Mouse (Mus musculus): Measurements from ENCODE around the gene Als2. TPM values are rescaled to one million over a fixed set of nuclear protein-coding genes. Genes with fewer than 3 reads are reported as not detected.
A peak's percentile ranks its signal among the peaks of the same experiment; 100 is the strongest.

The Als2 gene
- polyA plus RNA-seq (2016; fragmentation: Nextera tagmentation; extraction: Ambion mirVana) = 17.5 and 18.0 TPM in 2 replicates

- Histone ChIP-seq H3K36me3 (no peaks in the 10 kb centered on the region), H3K4me3 (peak within 1 kb of the TSS; percentile 90), H3K27ac (peak within 1 kb of the TSS; percentile 92), H3K9me3 (0 out of 2 replicates have a peak, but pooled peaks cover 2% of the 10 kb centered on the region), H3K27me3 (ENCODE audit: insufficient read depth, poor library complexity, severe bottlenecking) (no peaks in the 10 kb centered on the region), H3K4me1 (replicated peaks) (peaks cover 17% of the 10 kb centered on the region; the same call in 1 of the 2 replicates)
- WGBS = under 1% methylated on average over 58 of the region's 58 CpGs
- DNase-seq (ENCODE audit: low spot score) = peak; percentile 99
Measured at GRCm38 (mm10) chr1:59236856-59237441, at the start of gene Als2. Als2 (minus strand) TSS chr1:59237231.

- Histone ChIP-seq H3K9me3 (no peaks in the 10 kb centered on the region), H3K36me3 (no peaks in the 10 kb centered on the region), H3K27ac (no peak overlapping the region), H3K4me3 (no peak overlapping the region), H3K27me3 (ENCODE audit: insufficient read depth, poor library complexity, severe bottlenecking) (no peaks in the 10 kb centered on the region), H3K4me1 (replicated peaks) (peaks cover 10% of the 10 kb centered on the region)
- 80% methylated on average over 13 of the region's 13 CpGs for WGBS
- no peak for DNase-seq (ENCODE audit: low spot score)
Measured at GRCm38 (mm10) chr1:59286316-59286850, 49.4 kb upstream of the Als2 start.

- Histone ChIP-seq H3K9me3 (no peaks in the 10 kb centered on the region), H3K27me3 (ENCODE audit: insufficient read depth, poor library complexity, severe bottlenecking) (no peaks in the 10 kb centered on the region), H3K36me3 (no peaks in the 10 kb centered on the region), H3K4me3 (no peak overlapping the region), H3K4me1 (replicated peaks) (peaks cover 8% of the 10 kb centered on the region), H3K27ac (no peak overlapping the region)
- DNase-seq (ENCODE audit: low spot score) = no peak
- WGBS = 92% methylated on average over 5 of the region's 5 CpGs
Measured at GRCm38 (mm10) chr1:59285880-59286279, 48.8 kb upstream of the Als2 start.

GRCm38 (mm10) chr1:59272189-59272588, 35.2 kb upstream of the Als2 start:
- 57% methylated on average over 3 of the region's 3 CpGs for WGBS

GRCm38 (mm10) chr1:59269951-59270689, 33.1 kb upstream of the Als2 start:
- 51% methylated on average over 20 of the region's 20 CpGs for WGBS
- no peak overlapping the region for H3K4me3 ChIP-seq
- peak; percentile 71 for DNase-seq (ENCODE audit: low spot score)
- H3K4me1 ChIP-seq (replicated peaks) = peaks cover 25% of the 10 kb centered on the region
- H3K27me3 ChIP-seq (ENCODE audit: insufficient read depth, poor library complexity, severe bottlenecking) = no peaks in the 10 kb centered on the region
- H3K36me3 ChIP-seq = no peaks in the 10 kb centered on the region
- no peaks in the 10 kb centered on the region for H3K9me3 ChIP-seq
- peak overlapping the region; percentile 68 for H3K27ac ChIP-seq

More at GRCm38 (mm10) chr1:59272189-59272588, 35.2 kb upstream of the Als2 start:
- H3K36me3 ChIP-seq = no peaks in the 10 kb centered on the region
- no peak overlapping the region for H3K4me3 ChIP-seq
- no peak for DNase-seq (ENCODE audit: low spot score)
- H3K9me3 ChIP-seq = no peaks in the 10 kb centered on the region
- no peaks in the 10 kb centered on the region for H3K27me3 ChIP-seq (ENCODE audit: insufficient read depth, poor library complexity, severe bottlenecking)
- H3K4me1 ChIP-seq (replicated peaks) = peaks cover 25% of the 10 kb centered on the region
- H3K27ac ChIP-seq = no peak overlapping the region

GRCm38 (mm10) chr1:59269466-59269865, 32.4 kb upstream of the Als2 start:
- 79% methylated on average over 6 of the region's 6 CpGs for WGBS
- Histone ChIP-seq H3K36me3 (no peaks in the 10 kb centered on the region), H3K27ac (peak overlapping the region; percentile 68; the same call in 1 of the 2 replicates), H3K9me3 (no peaks in the 10 kb centered on the region), H3K27me3 (ENCODE audit: insufficient read depth, poor library complexity, severe bottlenecking) (no peaks in the 10 kb centered on the region), H3K4me1 (replicated peaks) (peaks cover 25% of the 10 kb centered on the region), H3K4me3 (no peak overlapping the region)
- no peak for DNase-seq (ENCODE audit: low spot score)

GRCm38 (mm10) chr1:59268931-59269330, 31.9 kb upstream of the Als2 start:
- DNase-seq (ENCODE audit: low spot score) = no peak
- Histone ChIP-seq H3K36me3 (no peaks in the 10 kb centered on the region), H3K4me3 (no peak overlapping the region), H3K9me3 (no peaks in the 10 kb centered on the region), H3K4me1 (replicated peaks) (peaks cover 25% of the 10 kb centered on the region), H3K27me3 (ENCODE audit: insufficient read depth, poor library complexity, severe bottlenecking) (no peaks in the 10 kb centered on the region), H3K27ac (peak overlapping the region; percentile 29; the same call in 1 of the 2 replicates)
- WGBS = 65% methylated on average over 8 of the region's 8 CpGs

- Histone ChIP-seq H3K36me3 (no peaks in the 10 kb centered on the region), H3K9me3 (no peaks in the 10 kb centered on the region), H3K27me3 (ENCODE audit: insufficient read depth, poor library complexity, severe bottlenecking) (no peaks in the 10 kb centered on the region), H3K4me3 (no peak overlapping the region), H3K27ac (no peak overlapping the region), H3K4me1 (replicated peaks) (peaks cover 33% of the 10 kb centered on the region)
- DNase-seq (ENCODE audit: low spot score) = peak; percentile 42
- WGBS = 9% methylated on average over 3 of the region's 3 CpGs
Measured at GRCm38 (mm10) chr1:59257736-59258135, 20.7 kb upstream of the Als2 start.

GRCm38 (mm10) chr1:59256751-59257231, 19.8 kb upstream of the Als2 start, which contains the start of gene Cdk15:
Cdk15 (plus strand) TSS chr1:59256906.
- Histone ChIP-seq H3K4me1 (replicated peaks) (peaks cover 37% of the 10 kb centered on the region), H3K9me3 (no peaks in the 10 kb centered on the region), H3K4me3 (peak within 1 kb of the TSS; percentile 24), H3K36me3 (no peaks in the 10 kb centered on the region), H3K27ac (peak within 1 kb of the TSS; percentile 77), H3K27me3 (ENCODE audit: insufficient read depth, poor library complexity, severe bottlenecking) (no peaks in the 10 kb centered on the region)
- WGBS = 15% methylated on average over 13 of the region's 13 CpGs
- DNase-seq (ENCODE audit: low spot score) = peak; percentile 50

- WGBS = 3% methylated on average over 17 of the region's 18 CpGs
- peaks cover 35% of the 10 kb centered on the region for H3K4me1 ChIP-seq (replicated peaks)
- peak overlapping the region; percentile 69; the same call in 1 of the 2 replicates for H3K27ac ChIP-seq
- no peaks in the 10 kb centered on the region for H3K27me3 ChIP-seq (ENCODE audit: insufficient read depth, poor library complexity, severe bottlenecking)
- no peaks in the 10 kb centered on the region for H3K36me3 ChIP-seq
- DNase-seq (ENCODE audit: low spot score) = peak; percentile 31
- H3K4me3 ChIP-seq = peak overlapping the region; percentile 43
- H3K9me3 ChIP-seq = no peaks in the 10 kb centered on the region
Measured at GRCm38 (mm10) chr1:59253301-59253909, 16.4 kb upstream of the Als2 start.

- no peaks in the 10 kb centered on the region for H3K36me3 ChIP-seq
- WGBS = 7% methylated on average over 7 of the region's 7 CpGs
- H3K4me1 ChIP-seq (replicated peaks) = peaks cover 28% of the 10 kb centered on the region
- DNase-seq (ENCODE audit: low spot score) = peak; percentile 17
- no peak overlapping the region for H3K27ac ChIP-seq
- no peaks in the 10 kb centered on the region for H3K27me3 ChIP-seq (ENCODE audit: insufficient read depth, poor library complexity, severe bottlenecking)
- H3K9me3 ChIP-seq = no peaks in the 10 kb centered on the region
- H3K4me3 ChIP-seq = peak overlapping the region; percentile 43
Measured at GRCm38 (mm10) chr1:59252762-59253161, 15.7 kb upstream of the Als2 start.

- peak; percentile 72 for DNase-seq (ENCODE audit: low spot score)
- 0 out of 2 replicates have a peak, but pooled peaks cover 2% of the 10 kb centered on the region for H3K4me1 ChIP-seq (replicated peaks)
- H3K27me3 ChIP-seq (ENCODE audit: insufficient read depth, poor library complexity, severe bottlenecking) = no peaks in the 10 kb centered on the region
- no peak overlapping the region for H3K4me3 ChIP-seq
- no peaks in the 10 kb centered on the region for H3K36me3 ChIP-seq
- no peak overlapping the region for H3K27ac ChIP-seq
- whole genome bisulfite sequencing = 4% methylated on average over 9 of the region's 9 CpGs
- no peaks in the 10 kb centered on the region for H3K9me3 ChIP-seq
Measured at GRCm38 (mm10) chr1:59247602-59248001, 10.6 kb upstream of the Als2 start.

All from hindbrain, embryonic 10.5 days (tissue).